Mouse (Mus musculus) cerebellum, postnatal 10 days (tissue): ENCODE measurements at regions not wholly inside any gene's neighbourhood (a gene's known extent, or its start where the extent isn't known, plus 50 kb on each side); places are given as distances from the start of the nearest gene placed in this dataset.
"Not testable (repeated sequence)": the region's sequence is repeated elsewhere in the genome, so short reads cannot be mapped to it uniquely, and the experiment has no call there.

ENCODE experiments used
- DNase-seq, 2 experiments: peaks; one replicate each; pipeline ENCODE4 v3.0.0; 2021; ENCODE audit warnings: mixed read lengths in 2 of 2

DNA sequence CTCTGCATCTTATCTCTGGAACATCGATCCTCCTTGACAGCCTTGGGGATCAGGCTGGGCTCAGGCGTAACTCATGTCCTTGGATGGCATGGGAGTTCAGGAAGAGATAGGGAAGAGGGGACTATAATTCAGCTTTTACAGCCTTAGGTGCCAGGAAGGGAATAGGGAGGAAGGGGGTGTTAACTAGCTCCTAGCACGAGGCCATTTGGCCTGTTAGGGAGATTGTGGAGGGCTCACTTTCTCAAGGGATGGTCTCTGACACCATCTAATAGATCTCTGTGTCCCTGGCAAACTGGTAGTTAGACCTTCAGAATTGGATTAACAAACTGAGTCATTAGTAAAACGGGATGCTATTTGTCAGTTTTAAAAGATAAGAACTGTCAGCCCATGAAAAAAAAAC lies 292.1 kb upstream of the Pkdcc start:
- not testable (repeated sequence) for DNase-seq

DNA sequence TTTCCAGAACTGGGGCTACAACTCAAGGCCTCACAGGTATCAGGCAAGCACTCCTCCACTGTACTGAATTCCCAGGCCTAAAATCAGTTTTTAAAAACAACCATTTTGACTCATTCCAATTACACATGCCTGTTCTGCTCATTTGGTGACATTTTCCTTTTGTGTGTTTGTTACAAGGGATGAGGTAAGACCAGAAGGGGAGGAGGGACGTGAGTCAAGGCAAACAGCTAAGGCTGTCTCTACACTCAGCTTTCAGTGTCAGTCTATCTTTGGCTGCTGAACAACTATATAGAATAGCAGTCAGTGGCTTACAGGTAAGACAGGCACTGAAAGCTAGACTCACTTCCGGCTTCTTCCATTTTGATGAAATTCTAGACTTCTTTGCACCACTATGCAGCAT lies 289.3 kb upstream of the Pkdcc start:
- no peak for DNase-seq

DNA sequence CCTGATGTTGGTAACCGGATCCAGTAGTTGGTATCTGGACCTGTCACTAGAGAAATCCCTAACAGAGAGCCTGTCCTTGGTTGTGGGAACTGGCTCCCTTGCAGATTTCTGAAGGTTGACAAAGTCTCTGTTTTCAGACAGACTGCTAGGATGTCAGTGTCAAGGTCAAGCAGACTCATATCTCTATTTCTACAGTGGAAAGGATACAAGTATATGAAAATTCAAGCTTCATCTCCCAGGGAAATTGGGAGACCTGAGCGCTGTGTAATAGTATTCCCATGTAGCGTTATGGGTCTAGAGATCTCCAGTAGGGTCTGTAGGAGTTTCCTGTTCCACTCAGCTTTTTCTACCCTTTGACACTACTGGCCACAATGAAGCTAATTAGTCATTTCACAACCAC lies 287.4 kb upstream of the Pkdcc start:
- DNase-seq, result no peak

DNA sequence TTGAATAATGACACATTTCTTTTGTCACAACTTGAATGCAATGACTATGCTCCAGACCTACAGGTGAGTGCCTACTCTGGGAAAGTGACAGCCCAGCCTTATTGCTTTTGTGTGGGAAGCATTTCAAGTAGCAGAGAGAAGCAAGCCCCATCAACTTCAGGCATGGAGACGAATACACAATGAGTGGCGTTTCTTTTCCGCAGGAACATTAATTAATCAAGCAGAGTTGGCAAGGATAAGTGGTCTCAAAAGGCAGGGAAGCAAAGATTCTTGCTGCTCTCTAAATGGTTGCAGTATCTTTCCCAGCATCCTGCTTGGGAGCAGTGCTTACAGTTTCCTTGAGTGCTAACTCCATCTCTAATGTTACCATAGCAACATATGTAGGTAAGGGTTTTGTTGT lies 285.6 kb upstream of the Pkdcc start:
- DNase-seq, result no peak

DNA sequence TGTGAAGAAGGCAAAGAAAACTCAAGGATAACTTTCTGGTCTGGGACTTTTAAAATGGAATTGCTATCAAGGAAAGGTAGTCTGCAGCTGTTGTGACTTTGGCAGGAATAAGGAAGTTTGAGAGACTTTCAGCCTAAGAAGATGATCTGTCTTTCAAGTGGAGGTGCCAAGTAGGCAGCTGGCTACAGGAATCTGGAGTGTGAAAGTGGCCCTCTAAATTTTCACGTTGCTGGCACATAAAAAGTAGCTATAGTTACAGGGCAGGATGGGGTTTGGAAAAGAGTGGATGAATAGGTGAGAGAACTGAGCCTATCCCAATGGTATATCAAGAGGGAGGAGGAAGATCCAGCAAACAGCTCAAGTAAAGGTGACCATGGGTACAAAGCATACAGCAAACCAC lies 284.4 kb upstream of the Pkdcc start:
- DNase-seq, result no peak

DNA sequence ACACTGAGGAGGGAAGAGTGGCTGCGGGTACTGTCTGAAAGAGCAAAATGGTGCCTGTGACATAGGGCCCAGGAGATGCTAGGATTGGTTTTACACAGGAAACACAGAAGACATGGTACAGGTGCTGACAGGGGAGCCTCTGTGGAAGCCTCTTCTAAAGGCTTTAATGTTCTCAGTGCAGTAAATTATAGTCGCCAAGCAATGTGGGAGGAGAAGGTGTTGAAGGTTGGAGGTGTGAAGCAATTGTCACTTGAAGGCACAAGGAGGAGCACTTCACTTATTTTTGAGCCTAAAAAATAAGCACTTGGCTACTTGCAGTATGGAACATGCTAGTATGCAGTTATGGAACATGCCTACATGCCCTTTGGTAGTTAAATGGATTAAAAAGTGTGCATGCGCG lies 283.6 kb upstream of the Pkdcc start:
- no peak for DNase-seq

DNA sequence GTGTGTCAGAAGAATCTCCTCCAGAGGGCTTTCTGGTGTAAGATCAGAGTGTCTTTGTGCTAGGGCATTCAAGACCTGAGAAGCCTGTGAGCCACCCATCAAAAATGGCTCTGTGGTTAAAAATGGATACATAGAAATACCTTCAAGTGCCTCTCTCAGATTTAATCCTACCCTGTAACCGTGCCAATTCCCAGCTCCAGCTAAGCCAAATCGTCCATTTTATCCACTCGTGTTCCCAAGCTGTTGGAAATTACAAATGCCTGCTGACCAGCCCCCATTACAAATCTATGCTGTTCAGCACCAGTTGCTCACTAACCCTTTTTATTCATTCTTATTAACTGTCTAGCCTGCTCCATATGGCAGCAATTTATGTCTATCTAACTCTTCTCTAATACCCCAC lies 278.3 kb upstream of the Pkdcc start:
- DNase-seq, result peak; percentile 34 to 38

DNA sequence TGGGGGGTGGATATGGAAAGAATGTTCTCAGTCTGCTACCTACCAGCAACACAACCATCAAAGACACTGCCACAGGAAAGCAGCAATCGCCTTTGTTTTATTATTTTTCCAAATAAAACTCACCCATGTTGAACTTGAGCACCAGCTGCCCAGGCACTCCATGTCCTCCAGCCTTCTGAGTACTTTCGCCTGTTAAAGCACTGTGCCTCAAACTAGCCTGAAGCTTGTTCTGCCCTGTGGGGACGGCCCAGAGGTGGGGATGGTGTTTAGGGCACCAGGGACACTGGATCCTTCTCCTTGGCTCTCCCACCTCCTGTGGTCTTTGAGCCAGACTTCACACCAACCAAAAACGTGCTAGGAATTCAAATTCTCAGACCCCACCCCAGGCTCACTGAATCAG lies 269.0 kb upstream of the Pkdcc start:
- DNase-seq, result no peak

DNA sequence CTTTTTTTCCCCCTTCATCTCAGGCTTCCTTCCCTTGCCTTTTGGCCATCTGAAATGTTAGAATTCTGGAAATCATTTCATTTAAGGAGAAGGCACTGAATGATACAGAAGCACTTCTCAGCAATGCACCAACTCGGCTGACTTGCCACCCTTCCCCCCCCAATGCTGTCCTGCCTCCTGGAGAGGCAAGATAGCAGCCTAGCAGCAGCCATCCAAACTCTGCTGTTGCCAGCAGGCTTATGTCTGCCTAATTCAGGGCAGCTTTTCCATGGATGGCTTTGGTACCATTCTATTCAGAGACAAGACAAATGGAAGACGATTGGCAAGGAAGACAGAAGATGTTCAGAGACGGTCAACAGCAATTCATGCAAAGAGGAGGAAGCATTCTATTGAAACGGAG lies 265.3 kb upstream of the Pkdcc start:
- DNase-seq, result peak in 1 of 2 experiments; percentile 24

DNA sequence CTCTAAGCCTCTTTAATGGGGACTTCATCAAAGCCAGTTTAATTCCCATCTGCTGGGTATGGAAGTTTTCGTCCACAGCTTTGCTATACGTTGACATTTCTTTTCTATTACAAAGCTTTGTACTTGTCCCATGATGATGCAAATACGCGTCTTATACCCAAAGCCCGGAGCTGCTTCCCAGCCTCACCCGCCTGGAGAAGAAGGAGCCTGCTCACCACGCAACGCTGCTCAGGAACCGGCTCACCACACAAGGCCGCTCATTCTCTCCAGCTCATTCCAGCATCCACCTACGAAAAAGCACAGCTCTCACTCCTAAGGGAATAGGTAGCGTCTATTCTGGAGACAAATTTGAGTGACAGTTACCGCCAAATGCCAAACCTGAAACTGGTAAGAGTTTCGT lies 264.8 kb upstream of the Pkdcc start:
- DNase-seq, result no peak

DNA sequence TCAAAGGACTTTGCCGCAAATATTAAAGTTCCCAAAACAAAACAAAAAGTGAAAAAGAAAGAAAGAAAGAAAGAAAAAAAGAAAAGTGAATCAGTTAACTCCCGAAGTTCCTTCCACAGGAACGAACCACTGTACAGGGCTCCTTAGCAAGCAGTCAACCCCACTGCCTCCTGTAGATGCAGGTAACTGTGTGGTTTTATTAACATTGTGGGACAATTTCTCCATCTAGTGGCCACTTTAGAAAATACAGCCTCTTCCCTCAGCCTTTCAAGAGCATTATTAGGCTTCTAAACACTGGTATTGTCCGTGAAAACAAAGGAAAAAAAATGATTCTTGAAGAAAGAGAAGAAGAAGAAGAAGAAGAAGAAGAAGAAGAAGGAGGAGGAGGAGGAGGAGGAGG lies 257.7 kb upstream of the Pkdcc start:
- DNase-seq, result peak; percentile 54 to 76

DNA sequence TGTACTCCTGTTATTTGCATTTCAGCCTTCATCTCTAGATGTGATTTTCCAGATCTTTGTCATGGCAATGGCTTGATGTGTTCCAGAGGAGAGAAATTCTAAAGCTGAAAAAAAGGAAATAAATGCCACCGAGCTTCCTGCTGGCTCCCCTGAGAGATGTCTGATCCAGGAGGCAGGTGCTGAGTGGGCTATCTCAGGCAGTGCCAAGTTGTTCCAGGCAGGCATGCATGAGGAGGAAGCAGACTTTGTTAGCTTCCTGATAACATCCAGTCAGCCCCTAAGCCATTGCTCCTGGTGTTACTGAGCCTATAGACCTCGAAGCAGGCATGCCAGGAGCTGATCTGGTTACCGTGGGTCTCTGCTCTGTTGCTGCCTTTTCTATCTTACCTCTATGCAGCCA lies 251.7 kb upstream of the Pkdcc start:
- no peak for DNase-seq

DNA sequence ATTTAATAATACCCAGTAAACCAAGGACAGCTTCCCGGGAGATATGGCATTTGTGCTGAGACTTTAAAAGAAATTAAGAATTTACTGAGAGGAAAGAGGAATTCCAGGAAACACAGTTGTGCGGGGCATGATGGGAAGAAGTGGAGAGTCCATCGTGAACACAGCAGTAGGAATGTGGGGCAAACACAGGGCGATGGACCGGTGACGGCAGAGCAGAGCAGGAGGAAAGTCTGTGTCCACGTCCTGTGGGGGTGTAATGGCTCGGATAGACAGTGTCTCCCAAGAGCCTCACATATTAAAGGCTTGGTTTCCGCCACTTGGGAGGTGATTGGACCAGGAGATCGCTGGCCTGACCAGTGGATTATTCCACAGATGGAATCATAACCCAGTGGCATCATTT lies 215.4 kb upstream of the Pkdcc start:
- DNase-seq, result no peak

DNA sequence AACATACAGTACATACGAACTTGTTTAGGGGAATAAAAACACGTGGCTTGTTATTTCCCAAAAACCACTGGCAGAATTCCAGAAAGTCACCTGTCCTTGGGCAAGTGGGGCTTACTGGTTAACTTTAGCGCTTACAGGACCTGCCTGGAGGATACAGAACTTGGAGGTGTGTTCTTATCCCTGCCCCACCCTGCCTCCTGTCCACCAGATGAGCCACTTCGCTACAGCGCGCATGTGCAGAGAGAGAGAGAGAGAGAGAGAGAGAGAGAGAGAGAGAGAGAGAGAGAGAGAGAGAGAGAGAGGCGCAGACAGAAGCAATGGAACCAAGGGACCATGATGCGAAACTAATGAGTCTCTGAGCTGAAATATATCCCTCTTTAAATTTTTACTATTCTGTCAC lies 214.7 kb upstream of the Pkdcc start:
- no peak for DNase-seq

DNA sequence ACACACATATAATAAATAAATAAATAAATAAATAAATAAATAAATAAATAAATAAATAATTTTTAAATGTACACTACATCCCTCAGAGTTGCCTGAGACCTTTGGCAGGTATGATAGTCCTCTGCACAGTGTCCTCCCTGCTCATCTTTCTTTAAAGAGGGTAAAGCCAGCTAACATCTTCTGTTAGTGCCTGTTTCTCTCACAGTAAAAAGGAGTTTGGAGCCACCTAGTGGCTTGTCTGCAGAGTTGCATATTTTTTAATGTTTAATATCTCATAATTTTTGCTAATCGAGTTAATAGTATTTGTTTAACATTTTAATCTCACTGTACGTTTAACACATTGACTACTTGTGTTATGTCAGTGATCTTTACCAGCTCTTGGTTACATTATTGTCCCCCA lies 213.5 kb upstream of the Pkdcc start:
- peak; percentile 47 to 51 for DNase-seq

DNA sequence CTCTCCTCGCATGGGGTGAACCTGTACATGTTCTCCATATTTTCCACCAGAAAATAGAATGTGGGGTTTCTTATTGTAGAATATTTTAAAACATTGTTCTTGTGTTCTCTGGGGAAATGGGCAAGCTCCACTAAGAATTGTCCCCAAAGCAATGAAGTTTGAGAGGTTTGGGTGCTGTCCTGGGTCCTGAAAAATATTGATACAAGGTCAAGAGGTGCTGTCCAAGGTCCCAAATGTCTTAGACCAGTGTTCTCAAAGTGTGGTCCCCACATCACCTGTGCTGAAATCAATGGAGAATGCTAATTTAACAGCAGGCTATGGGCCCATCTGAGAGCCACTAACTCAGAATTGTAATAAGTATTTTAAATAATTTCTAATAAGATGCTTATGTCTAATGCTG lies 204.2 kb upstream of the Pkdcc start:
- DNase-seq, result no peak

DNA sequence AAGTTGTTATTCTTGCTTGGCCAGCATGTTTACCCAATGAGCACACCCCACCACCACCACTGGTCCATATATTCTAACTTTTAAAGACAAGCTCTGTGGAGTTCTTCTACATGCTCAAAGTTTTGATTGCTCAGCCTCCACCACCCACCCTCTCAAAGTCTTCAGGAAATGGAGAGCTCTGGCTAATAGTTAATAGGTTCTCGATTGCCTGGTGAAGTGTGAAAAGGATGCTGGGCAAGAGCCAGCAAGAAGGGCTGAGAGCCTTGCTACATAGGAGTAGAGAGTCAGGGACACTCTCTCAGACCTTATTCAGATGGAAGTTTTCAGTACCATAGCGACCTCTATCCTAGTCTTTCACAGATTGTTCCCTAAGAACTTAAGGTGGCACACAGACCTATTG lies 199.4 kb upstream of the Pkdcc start:
- no peak for DNase-seq

DNA sequence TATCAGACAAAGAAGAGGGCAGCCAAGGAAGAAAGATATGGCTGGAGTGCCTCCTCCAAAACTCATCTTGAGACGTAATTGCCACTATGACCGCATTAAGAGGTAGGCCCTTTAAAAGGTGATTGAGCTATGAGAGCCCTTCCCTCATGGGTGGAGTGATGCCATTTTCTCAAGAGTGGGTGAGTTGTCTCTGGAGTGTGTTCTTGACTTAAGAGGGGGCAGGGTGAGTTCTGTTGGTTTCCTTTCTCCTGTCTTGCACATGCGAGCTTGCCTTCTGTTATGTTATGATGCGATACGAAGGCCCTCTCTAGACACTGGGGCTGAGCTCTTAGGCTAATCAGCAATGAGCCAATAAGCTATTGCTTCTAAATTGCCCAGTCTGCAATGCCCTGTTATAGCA lies 198.2 kb upstream of the Pkdcc start:
- no peak for DNase-seq

DNA sequence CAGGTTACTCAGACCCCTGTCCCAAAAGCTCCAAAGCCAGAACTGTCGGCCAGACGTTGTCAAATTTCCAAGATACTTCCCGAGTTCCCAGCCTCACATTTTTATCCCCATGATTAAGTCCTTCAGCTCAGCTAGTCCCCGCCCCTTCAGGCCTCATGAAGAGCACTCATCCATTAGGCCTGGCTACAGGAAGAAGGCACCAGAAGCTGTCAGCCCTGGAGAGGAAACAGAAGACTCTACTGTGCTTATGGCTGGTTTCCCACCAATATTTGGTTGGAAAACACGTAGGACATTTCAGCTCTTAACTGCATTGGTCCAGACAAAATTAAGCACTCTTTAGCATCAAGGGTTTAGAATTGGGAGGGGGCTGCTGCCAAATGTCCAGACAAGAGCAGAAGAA lies 195.8 kb upstream of the Pkdcc start:
- peak; percentile 31 to 36 for DNase-seq

DNA sequence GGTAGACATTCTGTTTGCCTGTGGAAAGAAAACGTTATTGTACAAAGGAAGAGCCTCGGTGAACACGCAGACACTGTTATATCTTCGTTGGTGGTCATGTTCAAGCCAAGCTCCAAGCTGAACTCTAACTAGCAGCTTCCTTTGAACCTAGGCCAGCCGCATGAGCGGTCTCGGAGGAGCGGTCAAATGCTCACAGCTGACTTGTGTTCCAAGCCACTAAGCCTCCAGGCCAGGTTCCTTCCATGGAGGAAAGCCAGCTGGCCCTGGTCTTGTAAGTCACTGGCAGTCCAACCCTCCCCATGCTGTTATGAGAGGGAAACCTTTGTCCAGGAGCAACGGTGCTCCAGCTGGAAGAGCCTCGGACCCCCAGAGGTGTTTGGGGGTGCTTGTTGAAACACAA lies 194.5 kb upstream of the Pkdcc start:
- DNase-seq, result peak; percentile 96 to 98

DNA sequence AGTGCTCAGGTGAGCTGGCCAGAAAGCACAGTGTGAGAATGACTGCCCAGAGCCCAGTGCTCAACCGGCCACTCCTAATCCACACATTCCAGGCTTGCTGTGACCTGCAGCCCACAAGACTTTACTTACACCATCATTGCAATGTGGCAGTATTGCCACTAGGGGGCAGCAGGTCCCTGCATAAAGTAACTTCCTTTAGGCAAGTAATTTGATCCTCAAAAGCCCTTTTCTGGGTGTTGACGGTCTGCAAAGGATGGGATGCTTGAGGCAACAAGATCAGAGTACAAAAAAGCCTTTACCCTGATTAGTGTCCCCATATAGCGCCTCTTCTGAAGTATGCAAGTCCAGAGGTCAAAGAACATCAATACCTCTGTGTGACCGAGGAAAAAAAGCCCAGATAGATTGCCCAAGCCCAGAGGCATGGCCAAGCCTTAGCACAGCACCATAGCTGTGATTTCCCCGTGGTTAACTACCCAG lies 189.7 kb upstream of the Pkdcc start:
- peak; percentile 90 to 92 for DNase-seq

DNA sequence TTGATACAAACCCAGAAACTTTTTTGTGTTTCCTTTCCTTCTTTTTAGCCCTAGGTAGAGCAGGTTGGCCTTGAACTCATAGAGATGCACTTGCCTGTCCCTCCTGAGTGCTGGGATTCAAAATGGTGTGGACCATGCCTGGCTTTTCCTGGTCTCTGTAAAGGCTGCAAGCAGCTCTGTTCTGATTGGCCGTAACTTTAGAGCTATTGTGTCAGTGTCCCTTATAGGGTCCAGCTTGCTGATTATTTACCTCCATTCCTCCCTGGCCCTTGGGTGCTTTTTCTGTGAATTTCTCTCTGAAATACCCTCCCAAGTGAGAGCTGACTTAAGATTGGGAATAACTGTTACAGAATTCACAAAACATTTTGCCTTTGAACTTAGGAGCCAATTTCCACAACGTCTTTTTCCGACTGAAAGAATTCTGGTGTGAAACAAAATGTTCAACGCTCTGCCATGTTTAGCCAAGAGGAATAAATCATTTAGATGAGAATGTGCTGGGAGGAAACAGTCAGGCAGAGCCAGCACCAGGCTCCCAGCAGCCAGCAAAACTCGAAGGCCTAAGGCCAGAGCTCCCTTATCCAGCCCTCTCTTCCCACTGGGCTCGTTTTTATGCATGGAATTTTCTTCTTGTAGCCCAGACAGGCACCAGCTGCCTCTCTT lies 180.0 kb upstream of the Pkdcc start:
- no peak for DNase-seq

DNA sequence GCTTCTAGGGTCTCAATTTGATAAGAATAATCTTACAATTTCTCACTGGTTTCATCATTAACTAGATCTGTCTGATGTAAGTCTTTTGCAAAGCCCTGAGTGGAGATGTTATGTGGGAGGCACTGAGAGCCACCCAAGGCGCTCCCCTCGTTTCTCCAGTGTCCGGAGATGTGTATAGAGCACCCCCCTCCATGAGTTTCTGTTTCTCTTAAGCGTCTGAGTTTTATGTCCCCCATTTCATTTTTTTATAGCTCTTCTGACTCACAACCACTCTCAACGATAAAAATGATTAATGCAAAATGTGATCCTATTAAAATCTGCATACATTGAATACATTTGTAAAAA lies 179.5 kb upstream of the Pkdcc start:
- DNase-seq, result no peak

DNA sequence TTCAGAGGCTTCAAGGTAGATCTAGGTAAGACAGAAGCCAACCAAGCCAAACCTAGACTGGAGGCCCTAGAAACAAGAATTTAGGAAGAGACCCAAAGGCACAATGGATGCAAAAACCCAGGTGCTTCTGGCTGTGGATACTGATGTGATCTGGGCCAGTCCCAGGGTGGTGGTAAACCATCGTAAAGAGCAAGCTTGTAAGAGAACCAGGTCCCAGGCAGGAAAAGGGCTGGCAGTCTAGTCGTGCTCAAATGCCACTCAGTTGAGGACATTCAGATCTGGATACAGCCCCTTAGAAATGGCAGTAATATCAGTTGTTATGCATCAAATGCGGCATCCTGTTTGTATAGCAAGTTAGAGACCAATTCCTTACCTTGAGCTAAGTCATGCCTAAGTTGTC lies 175.5 kb upstream of the Pkdcc start:
- DNase-seq, result no peak

DNA sequence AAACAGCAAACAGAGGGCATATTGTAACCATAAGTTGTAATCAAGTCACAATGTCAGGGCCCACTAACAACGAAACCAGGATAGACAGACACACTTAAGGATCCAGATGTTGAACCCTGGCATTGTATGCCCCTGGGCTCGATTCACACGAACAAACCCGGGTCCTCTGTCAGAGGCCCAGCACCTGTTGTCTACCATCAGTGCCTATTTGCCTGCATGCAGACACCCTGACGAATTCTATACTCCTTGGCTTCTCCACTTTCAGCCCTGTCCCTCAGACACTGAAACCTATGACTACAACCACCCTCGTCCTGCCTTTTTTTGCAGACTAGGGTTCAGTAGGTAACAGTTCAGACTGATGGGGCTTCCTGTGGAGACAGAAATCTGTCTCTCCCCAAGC lies 170.6 kb upstream of the Pkdcc start:
- DNase-seq, result no peak
